Mouse (Mus musculus): ENCODE data around the gene Ifitm10.

- TF ChIP-seq CTCF (IDR thresholded peaks at IDR 0.05; ENCODE audit: control insufficient read depth, insufficient read depth, insufficient replicate concordance, low read depth, low read length), result no peak
- no peak for TF ChIP-seq POLR2A (IDR thresholded peaks at IDR 0.05; ENCODE audit: control insufficient read depth, low read depth, low read length)
Observed at GRCm38 (mm10) chr7:142295418-142295817, 78.1 kb downstream of the Ifitm10 start.

Measured in testis, adult 2 months (tissue).